Mouse (Mus musculus) limb, embryonic 10.5 days (tissue): Measurements from ENCODE around the gene 1700022I11Rik. TPM values are rescaled to one million over a fixed set of nuclear protein-coding genes. Genes with fewer than 3 reads are reported as not detected.

ENCODE experiments used
- polyA plus RNA-seq: library from polyadenylated mRNA; unstranded; fragments of >200 nt; fragmentation: Nextera tagmentation; extraction: Ambion mirVana; gene quantifications from 2 replicates; pipeline ENCODE4 v1.2.1, GENCODE M21; 2016

The 1700022I11Rik gene
- polyA plus RNA-seq, 1 experiment from 2014 or later: 0.51 TPM

Other genes starting within 250 kb of the 1700022I11Rik start
- not detected in 2 replicates for gene 4930578G10Rik, start 234.1 kb upstream of the 1700022I11Rik start, polyA plus RNA-seq
- gene Ccl19, start 213.0 kb upstream of the 1700022I11Rik start, polyA plus RNA-seq: not detected in 2 replicates
- not detected in 2 replicates for gene Ccl21a, start 195.6 kb upstream of the 1700022I11Rik start, polyA plus RNA-seq
- not detected in 2 replicates for gene Fam205a1, start 115.7 kb upstream of the 1700022I11Rik start, polyA plus RNA-seq
- 0.06 TPM in 1 of 2 replicates, not detected in the other for gene Gm12394, start 112.8 kb upstream of the 1700022I11Rik start, polyA plus RNA-seq
- gene Fam205c, start 95.4 kb upstream of the 1700022I11Rik start, polyA plus RNA-seq: 0.10 TPM in 1 of 2 replicates, not detected in the other
- 0.16 TPM in 1 of 2 replicates, not detected in the other for gene Phf24, start 52.9 kb upstream of the 1700022I11Rik start, polyA plus RNA-seq
- 7.0 and 8.8 TPM in 2 replicates for gene Dnajb5, start 19.8 kb upstream of the 1700022I11Rik start, polyA plus RNA-seq
- 650 and 691 TPM in 2 replicates for gene Vcp, start 30.9 kb downstream of the 1700022I11Rik start, polyA plus RNA-seq
- gene Fancg, start 40.9 kb downstream of the 1700022I11Rik start, polyA plus RNA-seq: 25.5 and 26.8 TPM in 2 replicates
- 21.7 and 27.5 TPM in 2 replicates for gene Pigo, start 56.2 kb downstream of the 1700022I11Rik start, polyA plus RNA-seq
- 484 and 538 TPM in 2 replicates for gene Stoml2, start 62.1 kb downstream of the 1700022I11Rik start, polyA plus RNA-seq
- 6.6 and 8.5 TPM in 2 replicates for gene Fam214b, start 76.6 kb downstream of the 1700022I11Rik start, polyA plus RNA-seq
- gene Unc13b, start 89.3 kb downstream of the 1700022I11Rik start, polyA plus RNA-seq: 0.92 and 2.1 TPM in 2 replicates